ENCODE assay signal across 22 mouse cellular contexts in the genomic region with DNA sequence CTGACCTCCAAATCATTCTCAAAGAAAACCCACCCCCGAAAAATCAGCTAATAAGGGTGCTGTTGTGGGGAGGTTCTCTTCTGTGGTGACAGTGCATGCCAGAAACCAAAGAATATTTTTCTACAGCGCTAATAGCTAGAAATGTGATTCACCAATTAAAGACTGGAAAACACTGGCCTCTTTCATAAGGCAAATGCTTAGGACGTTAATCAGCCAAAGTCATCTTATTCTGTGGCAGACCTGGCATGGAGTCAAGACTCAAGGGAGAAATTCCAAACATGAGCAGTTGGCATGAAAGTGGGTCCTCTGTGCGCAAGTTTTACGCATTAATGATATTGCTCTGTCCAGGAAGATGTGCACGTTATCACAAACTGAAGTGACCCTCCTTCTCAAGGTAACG. TPM values are rescaled to one million over a fixed set of nuclear protein-coding genes. Genes with fewer than 3 reads are reported as not detected.
DNase-seq lines count a peak whose midpoint lies in the region; ATAC-seq and TF ChIP-seq lines count a peak whose summit lies in the region.
"Had no signal": no experiment of that assay in that cellular context is flagged by ENCODE, and none has a peak within 500 bp of the region (broad histone marks: within the 10 kb centered on the region; RNA-seq: fewer than 3 reads in every experiment).

No protein-coding gene starts in this region.

- no peaks in the 10 kb centered on the region for H3K36me3 ChIP-seq in embryonic facial prominence, embryonic 14.5 days (ENCODE audit: control insufficient read depth, insufficient read depth, low read length)
- no peaks in the 10 kb centered on the region for H3K36me3 ChIP-seq in embryonic facial prominence, embryonic 10.5 days (replicated peaks)
- no peaks in the 10 kb centered on the region for H3K36me3 ChIP-seq in midbrain, embryonic 11.5 days (ENCODE audit: control insufficient read depth, insufficient read depth, low read length)
- H3K36me3 ChIP-seq in midbrain, embryonic 15.5 days (replicated peaks) = no peaks in the 10 kb centered on the region
- H3K36me3 ChIP-seq in myocyte (ENCODE audit: control insufficient read depth, insufficient read depth) = no peaks in the 10 kb centered on the region
- H3K36me3 ChIP-seq: embryonic facial prominence, embryonic 15.5 days; forebrain, embryonic 12.5 days; heart, embryonic 15.5 days; liver, embryonic 13.5 days; lung, embryonic 15.5 days; midbrain, embryonic 10.5 days had no signal

- peaks cover 5% of the 10 kb centered on the region; the same call in 1 of the 2 replicates for H3K9me3 ChIP-seq in embryonic facial prominence, embryonic 14.5 days (ENCODE audit: control insufficient read depth, low read length)
- H3K9me3 ChIP-seq in embryonic facial prominence, embryonic 10.5 days = no peaks in the 10 kb centered on the region
- no peaks in the 10 kb centered on the region for H3K9me3 ChIP-seq in midbrain, embryonic 11.5 days (ENCODE audit: control insufficient read depth, low read length)
- H3K9me3 ChIP-seq in midbrain, embryonic 15.5 days = no peaks in the 10 kb centered on the region
- H3K9me3 ChIP-seq: embryonic facial prominence, embryonic 15.5 days; forebrain, embryonic 12.5 days; heart, embryonic 15.5 days; liver, embryonic 13.5 days; lung, embryonic 15.5 days; midbrain, embryonic 10.5 days had no signal

- no peaks in the 10 kb centered on the region for H3K79me2 ChIP-seq in myocyte (ENCODE audit: control insufficient read depth, insufficient read depth)

- H3K27me3 ChIP-seq in embryonic facial prominence, embryonic 14.5 days (replicated peaks; ENCODE audit: control insufficient read depth, insufficient read depth, low read length) = no peaks in the 10 kb centered on the region
- no peaks in the 10 kb centered on the region for H3K27me3 ChIP-seq in embryonic facial prominence, embryonic 10.5 days (replicated peaks; ENCODE audit: low read depth, poor library complexity, severe bottlenecking)
- no peaks in the 10 kb centered on the region for H3K27me3 ChIP-seq in midbrain, embryonic 11.5 days (ENCODE audit: control insufficient read depth, insufficient read depth, low read length)
- no peaks in the 10 kb centered on the region for H3K27me3 ChIP-seq in midbrain, embryonic 15.5 days (replicated peaks)
- H3K27me3 ChIP-seq in Patski = no peaks in the 10 kb centered on the region
- H3K27me3 ChIP-seq in myocyte (ENCODE audit: control insufficient read depth, insufficient read depth, insufficient read length) = no peaks in the 10 kb centered on the region
- H3K27me3 ChIP-seq: embryonic facial prominence, embryonic 15.5 days; forebrain, embryonic 12.5 days; heart, embryonic 15.5 days; liver, embryonic 13.5 days; lung, embryonic 15.5 days had no signal

- TF ChIP-seq CTCF in Patski (IDR thresholded peaks at IDR 0.05) = no peak

- no peak overlapping the region for H3ac ChIP-seq in myocyte (ENCODE audit: control insufficient read depth, insufficient read length)

- CTCF ChIA-PET in Patski (lab: Charles Lee) = interaction anchor here (0.9 to 2.1 kb wide), 3 partner anchors 13 to 231 kb away, joined by 3 to 6 read pairs (median 5); no protein-coding TSS in a partner anchor

- H3K9ac ChIP-seq in embryonic facial prominence, embryonic 14.5 days (ENCODE audit: low read depth, low read length) = no peak overlapping the region
- H3K9ac ChIP-seq in midbrain, embryonic 11.5 days (ENCODE audit: low read length) = no peak overlapping the region
- no peak overlapping the region for H3K9ac ChIP-seq in midbrain, embryonic 15.5 days
- H3K9ac ChIP-seq: embryonic facial prominence, embryonic 15.5 days; forebrain, embryonic 12.5 days; heart, embryonic 15.5 days; liver, embryonic 13.5 days; lung, embryonic 15.5 days had no signal

- H3K27ac ChIP-seq in embryonic facial prominence, embryonic 14.5 days (replicated peaks; ENCODE audit: low read depth, low read length) = no peak overlapping the region
- no peak overlapping the region for H3K27ac ChIP-seq in embryonic facial prominence, embryonic 10.5 days (replicated peaks)
- H3K27ac ChIP-seq in midbrain, embryonic 11.5 days (ENCODE audit: low read depth, low read length) = no peak overlapping the region
- H3K27ac ChIP-seq in midbrain, embryonic 15.5 days = no peak overlapping the region
- H3K27ac ChIP-seq: embryonic facial prominence, embryonic 15.5 days; forebrain, embryonic 12.5 days; heart, adult 2 months; heart, embryonic 15.5 days; liver, embryonic 13.5 days; lung, embryonic 15.5 days; midbrain, embryonic 10.5 days had no signal

- no peaks in the 10 kb centered on the region for H3K4me1 ChIP-seq in embryonic facial prominence, embryonic 14.5 days (ENCODE audit: control insufficient read depth, insufficient read depth, low read length)
- H3K4me1 ChIP-seq in embryonic facial prominence, embryonic 10.5 days = no peaks in the 10 kb centered on the region
- no peaks in the 10 kb centered on the region for H3K4me1 ChIP-seq in midbrain, embryonic 11.5 days (ENCODE audit: control insufficient read depth, insufficient read depth, low read length)
- no peaks in the 10 kb centered on the region for H3K4me1 ChIP-seq in midbrain, embryonic 15.5 days
- H3K4me1 ChIP-seq: embryonic facial prominence, embryonic 15.5 days; forebrain, embryonic 12.5 days; heart, embryonic 15.5 days; liver, embryonic 13.5 days; lung, embryonic 15.5 days; midbrain, embryonic 10.5 days had no signal

- POLR2A ChIA-PET in Patski (lab: Charles Lee) = interaction anchor here (1.0 to 1.1 kb wide), 2 partner anchors 93 to 225 kb away, joined by 3 to 7 read pairs; no protein-coding TSS in a partner anchor

- no peak overlapping the region for H3K4me2 ChIP-seq in embryonic facial prominence, embryonic 14.5 days (ENCODE audit: low read depth, low read length)
- no peak overlapping the region for H3K4me2 ChIP-seq in midbrain, embryonic 11.5 days
- no peak overlapping the region for H3K4me2 ChIP-seq in midbrain, embryonic 15.5 days
- peak overlapping the region; percentile 43 for H3K4me2 ChIP-seq in myocyte (ENCODE audit: low read depth)
- H3K4me2 ChIP-seq: embryonic facial prominence, embryonic 15.5 days; forebrain, embryonic 12.5 days; heart, embryonic 15.5 days; liver, embryonic 13.5 days; lung, embryonic 15.5 days had no signal

- in situ Hi-C loops in Patski (cut with MboI; ENCODE audit: low pct_unique_long_range_greater_than_20kb) = no loop called here

- 82% methylated on average over 7 of the region's 7 CpGs for WGBS in embryonic facial prominence, embryonic 14.5 days
- WGBS in embryonic facial prominence, embryonic 10.5 days = 94% methylated on average over 7 of the region's 7 CpGs
- WGBS in midbrain, embryonic 11.5 days = 91% methylated on average over 7 of the region's 7 CpGs
- WGBS in midbrain, embryonic 15.5 days = 84% methylated on average over 7 of the region's 7 CpGs

- no peak for TF ChIP-seq POLR2A in myocyte (IDR thresholded peaks at IDR 0.05; ENCODE audit: insufficient read length, low read depth)

- H3K4me3 ChIP-seq in embryonic facial prominence, embryonic 14.5 days (ENCODE audit: low read depth, low read length) = no peak overlapping the region
- no peak overlapping the region for H3K4me3 ChIP-seq in embryonic facial prominence, embryonic 10.5 days
- no peak overlapping the region for H3K4me3 ChIP-seq in midbrain, embryonic 11.5 days (ENCODE audit: low read depth, low read length)
- H3K4me3 ChIP-seq in midbrain, embryonic 15.5 days = no peak overlapping the region
- no peak overlapping the region for H3K4me3 ChIP-seq in myocyte
- H3K4me3 ChIP-seq: embryonic facial prominence, embryonic 15.5 days; forebrain, embryonic 12.5 days; heart, adult 2 months; heart, embryonic 15.5 days; liver, embryonic 13.5 days; lung, embryonic 15.5 days; midbrain, embryonic 10.5 days had no signal

- DNase-seq in embryonic facial prominence, embryonic 14.5 days (ENCODE audit: low spot score) = peak; percentile 46
- DNase-seq in embryonic facial prominence, embryonic 10.5 days (ENCODE audit: low spot score) = no peak
- DNase-seq in midbrain, embryonic 11.5 days (ENCODE audit: low spot score, missing footprints) = peak; percentile 31
- peak; percentile 86 for DNase-seq in Patski (ENCODE audit: low read depth, low spot score)
- no peak for DNase-seq in urinary bladder, postnatal 10 days (ENCODE audit: low spot score)
- DNase-seq: cerebellum, adult 8-10 months; gastrocnemius, postnatal 14 days; heart, adult 2 months; heart, postnatal 4 days; kidney, adult 2 months; kidney, postnatal 25 days; liver, embryonic 13.5 days; lung, postnatal 4 days; right cerebral cortex, postnatal 14 days; thymus, postnatal 36 days had no signal

- no peak for ATAC-seq in embryonic facial prominence, embryonic 14.5 days (ENCODE audit: low read depth)
- no peak for ATAC-seq in midbrain, embryonic 11.5 days (ENCODE audit: low FRiP score)
- no peak for ATAC-seq in midbrain, embryonic 15.5 days (replicated peaks)
- peak; percentile 92 for ATAC-seq in Patski

TF ChIP-seq in myocyte, 11 proteins besides CTCF, POLR2A, EP300 and RAD21:
- no peak for TF ChIP-seq MYOG (IDR thresholded peaks at IDR 0.05; ENCODE audit: control insufficient read depth in 1 of 3, insufficient read depth in 1 of 3, insufficient read length in 2 of 3, low read depth in 2 of 3)
- no peak for TF ChIP-seq TCF12 (IDR thresholded peaks at IDR 0.05; ENCODE audit: insufficient read depth, poor library complexity, severe bottlenecking)
- 0 out of 2 replicates have a peak, but pooled peaks have one; percentile 50 for TF ChIP-seq CEBPB (IDR thresholded peaks at IDR 0.05; ENCODE audit: insufficient read depth, poor library complexity, severe bottlenecking)
- no peak for TF ChIP-seq USF1 (IDR thresholded peaks at IDR 0.05; ENCODE audit: low read depth)

RNA-seq across cellular contexts. Expression of gene Me3, which starts 21.0 kb away (rescaled TPM):
- 1.6 and 1.9 TPM in 2 replicates for polyA plus RNA-seq in embryonic facial prominence, embryonic 14.5 days (2014; fragmentation: Nextera tagmentation; extraction: Ambion mirVana)
- 1.5 and 2.6 TPM in 2 replicates for polyA plus RNA-seq in embryonic facial prominence, embryonic 10.5 days (2016; fragmentation: Nextera tagmentation; extraction: Ambion mirVana)
- polyA plus RNA-seq in midbrain, embryonic 11.5 days (2014; fragmentation: Nextera tagmentation; extraction: Ambion mirVana) = 0.84 and 0.86 TPM in 2 replicates
- polyA plus RNA-seq in midbrain, embryonic 15.5 days (2015; fragmentation: Nextera tagmentation; extraction: Ambion mirVana) = 9.0 and 11.2 TPM in 2 replicates
- polyA plus RNA-seq in Patski (2021) (12.1 TPM), myocyte (2012; fragmentation: generic; extraction: Trizol) (7.8 TPM)

Comparison
In these comparisons a context has a peak if more than half of its experiments do, and no peak if none do; other contexts are left out.
1. DNase-seq: peak in embryonic facial prominence, embryonic 14.5 days (single experiment), midbrain, embryonic 11.5 days (single experiment) and Patski (single experiment); none in embryonic facial prominence, embryonic 10.5 days (single experiment) and urinary bladder, postnatal 10 days (single experiment).